Mouse (Mus musculus) brain, embryonic 14.5 days (tissue): Measurements from ENCODE around the gene Uchl5. TPM values are rescaled to one million over a fixed set of nuclear protein-coding genes. Genes with fewer than 3 reads are reported as not detected.
A peak's percentile ranks its signal among the peaks of the same experiment; 100 is the strongest.

ENCODE experiments used
- DNase-seq: peaks from one replicate; pipeline ENCODE4 v3.0.0-alpha.2; 2011; ENCODE audit warnings: low read depth
- CTCF ChIP-seq: fragments of 200-500 bp; IDR thresholded peaks from 2 replicates; pipeline ENCODE4 v1.5.1; 2012; ENCODE audit warnings: inconsistent platforms, mild to moderate bottlenecking, moderate library complexity, borderline replicate concordance; ENCODE audit not compliant: insufficient read depth, insufficient read length; ENCODE audit errors: extremely low read depth
- POLR2A ChIP-seq: fragments of 200-500 bp; IDR thresholded peaks from 2 replicates; pipeline ENCODE4 v1.6.1; 2012; ENCODE audit warnings: mild to moderate bottlenecking, inconsistent platforms, borderline replicate concordance; ENCODE audit not compliant: poor library complexity, insufficient read depth, insufficient read length, severe bottlenecking; ENCODE audit errors: extremely low read depth
- polyA plus RNA-seq: library from polyadenylated mRNA; depleted of rRNA; stranded (reverse); fragments of >200 nt; gene quantifications from 2 replicates; pipeline ENCODE4 v1.2.3, GENCODE M21; 2012

Uchl5 gene
- polyA plus RNA-seq, 1 experiment = 16.3 TPM

DNA sequence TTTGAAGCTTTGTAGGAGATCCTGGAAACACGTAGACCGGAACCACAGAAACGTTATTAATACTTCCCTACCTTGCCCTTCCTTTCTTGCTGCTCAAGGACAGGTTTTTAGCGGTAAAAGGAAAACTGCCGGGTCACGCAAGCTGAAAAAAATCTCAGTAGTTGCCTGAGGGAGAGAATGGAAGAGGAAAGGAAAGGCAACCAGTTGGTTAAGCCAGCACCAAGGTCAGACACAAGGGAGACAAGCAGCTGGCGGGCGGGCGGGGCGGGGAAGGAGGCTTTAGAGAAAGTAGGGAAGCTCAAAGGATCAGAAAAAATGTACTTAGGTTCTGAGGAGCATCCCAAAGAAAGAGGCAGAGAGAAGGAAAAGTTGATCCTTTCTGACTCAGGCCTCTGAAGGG, 31.2 kb upstream of the Uchl5 start:
- no peak for DNase-seq
- TF ChIP-seq POLR2A (no peak), CTCF (no peak)

DNA sequence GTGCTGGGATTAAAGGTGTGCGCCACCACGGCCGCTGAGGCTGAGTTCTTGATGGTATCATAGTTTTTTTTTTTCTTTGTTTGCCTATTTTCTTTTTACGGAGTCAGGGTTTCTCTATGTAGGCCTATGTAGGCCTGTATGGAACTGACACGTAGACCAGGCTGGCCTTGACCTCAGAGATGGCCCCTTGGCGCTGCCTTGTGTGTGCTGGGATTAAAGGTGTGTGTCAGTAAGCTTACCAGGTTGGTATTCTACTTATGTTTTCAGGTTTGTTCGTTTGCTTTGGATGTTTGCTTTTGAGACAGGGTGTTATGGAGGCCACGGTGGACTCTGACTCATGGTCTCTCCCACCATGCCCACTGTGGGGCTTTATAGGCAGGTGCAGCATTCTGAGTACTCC, 14.9 kb upstream of the Uchl5 start:
- no peak for TF ChIP-seq POLR2A
- no peak for TF ChIP-seq CTCF
- no peak for DNase-seq

DNA sequence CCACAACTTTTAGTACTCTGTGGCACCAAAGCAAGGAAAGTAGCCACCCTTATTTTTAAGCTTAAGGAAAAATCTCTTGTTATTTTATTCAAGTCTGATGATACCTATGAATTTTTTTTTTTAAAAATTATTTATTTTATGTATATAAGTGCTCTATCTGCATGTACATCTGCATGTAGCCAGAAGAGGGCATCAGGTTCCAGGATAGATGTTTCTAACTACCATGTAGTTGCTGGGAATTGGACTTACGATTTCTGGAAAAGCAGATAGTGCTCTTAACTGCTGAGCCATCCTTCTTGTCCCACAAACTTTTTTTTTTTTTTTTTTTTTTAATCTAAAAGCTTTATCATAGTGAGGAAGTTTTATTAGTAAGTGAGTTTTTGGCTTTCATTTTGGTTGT, 12.6 kb upstream of the Uchl5 start:
- TF ChIP-seq CTCF (peak; percentile 7; the same call in 1 of the 2 replicates), POLR2A (no peak)
- DNase-seq = peak; percentile 46

DNA sequence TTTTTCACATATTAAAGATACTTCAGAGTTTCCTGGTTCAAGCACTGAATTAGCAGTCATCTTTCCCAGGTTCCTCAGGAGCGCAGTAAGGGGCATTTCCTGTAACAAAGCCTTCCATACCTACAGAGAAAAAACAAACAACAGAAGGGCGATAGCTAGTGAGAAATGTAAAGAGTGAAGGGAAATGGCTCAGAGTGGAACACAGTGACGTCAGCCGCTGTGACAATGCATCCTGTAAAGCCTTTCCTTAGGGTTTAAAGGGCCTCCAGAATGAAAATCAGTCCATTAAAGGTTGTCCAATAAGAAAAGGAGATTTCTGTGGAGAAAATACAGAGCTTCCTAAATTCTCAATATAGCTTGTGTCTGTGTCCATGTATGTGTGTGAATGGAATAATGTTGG, 11.3 kb upstream of the Uchl5 start:
- TF ChIP-seq CTCF (no peak), POLR2A (no peak)
- DNase-seq = no peak

DNA sequence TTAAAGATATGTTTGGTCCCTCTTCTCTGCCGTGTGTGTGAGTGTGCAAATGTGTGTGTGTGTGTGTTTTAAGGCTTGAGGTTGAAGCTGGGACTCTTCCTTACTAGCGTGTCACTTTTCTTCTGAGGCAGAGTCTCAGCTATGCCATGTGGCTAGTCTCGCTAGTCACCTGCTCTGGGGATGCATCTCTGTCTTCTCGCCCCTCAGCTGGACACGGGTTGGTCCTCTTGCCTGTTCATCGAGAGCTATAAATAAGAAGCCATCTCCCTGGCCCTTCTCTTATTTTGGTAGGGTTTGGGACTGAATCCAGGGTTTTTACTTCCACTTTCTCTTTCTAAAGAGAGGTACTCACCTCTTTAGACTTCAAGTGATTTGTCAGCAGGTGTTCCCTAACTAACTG, 10.8 kb upstream of the Uchl5 start:
- TF ChIP-seq CTCF = no peak
- TF ChIP-seq POLR2A = no peak

DNA sequence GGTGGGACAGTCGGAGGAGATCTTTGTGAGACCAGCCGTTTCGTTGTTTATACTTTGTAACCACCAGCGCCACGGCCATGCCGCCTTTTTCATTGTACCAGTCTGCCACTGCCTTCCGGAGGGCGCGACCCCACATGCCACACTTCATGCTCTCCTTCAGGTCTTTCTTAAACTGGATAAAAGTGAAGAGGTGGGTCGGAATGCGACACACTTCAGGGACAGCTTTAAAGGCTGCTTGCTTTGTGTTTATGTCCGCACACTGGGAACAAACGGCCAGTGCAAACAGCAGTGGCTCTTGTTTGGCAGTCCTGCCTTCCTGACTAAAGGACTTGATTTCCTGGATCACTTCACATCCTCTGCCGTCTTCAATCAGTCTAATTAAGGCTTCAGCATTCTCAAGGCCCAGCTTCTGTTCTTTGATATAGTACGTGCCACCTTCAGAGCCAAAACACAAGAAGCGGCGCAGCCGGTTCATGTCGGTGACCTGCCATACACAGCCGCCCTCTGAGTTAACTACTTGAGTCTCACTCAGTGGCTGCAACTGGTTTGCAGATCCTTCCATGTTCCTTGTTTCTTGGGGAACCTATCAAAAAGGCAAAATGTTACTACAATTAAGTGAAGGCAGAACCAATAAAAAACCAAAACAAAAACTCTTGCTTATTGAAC, 6.5 kb upstream of the Uchl5 start:
- peak; percentile 19 for DNase-seq
- no peak for TF ChIP-seq POLR2A
- no peak for TF ChIP-seq CTCF

More for the DNA sequence above, 10.8 kb upstream of the Uchl5 start:
- no peak for DNase-seq

DNA sequence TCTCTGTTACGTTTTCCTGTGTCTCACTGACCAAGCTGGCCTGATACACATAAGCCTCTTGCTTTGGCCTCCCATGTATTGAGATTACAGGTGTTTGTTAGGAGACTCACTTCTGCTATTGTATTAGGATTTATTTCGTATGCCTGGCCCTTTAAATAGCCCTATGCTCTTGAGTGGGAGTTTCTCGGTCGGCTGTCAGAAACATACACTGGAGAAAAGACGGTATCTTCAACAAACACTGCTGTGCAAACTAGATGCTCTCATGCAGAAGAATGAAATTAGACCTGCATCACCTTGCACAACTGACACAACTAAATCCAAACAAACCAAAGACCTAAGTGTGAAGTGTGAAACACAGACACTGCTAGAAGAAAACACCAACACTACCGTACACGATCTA, 4.0 kb upstream of the Uchl5 start:
- DNase-seq = no peak
- TF ChIP-seq CTCF (no peak), POLR2A (no peak)

DNA sequence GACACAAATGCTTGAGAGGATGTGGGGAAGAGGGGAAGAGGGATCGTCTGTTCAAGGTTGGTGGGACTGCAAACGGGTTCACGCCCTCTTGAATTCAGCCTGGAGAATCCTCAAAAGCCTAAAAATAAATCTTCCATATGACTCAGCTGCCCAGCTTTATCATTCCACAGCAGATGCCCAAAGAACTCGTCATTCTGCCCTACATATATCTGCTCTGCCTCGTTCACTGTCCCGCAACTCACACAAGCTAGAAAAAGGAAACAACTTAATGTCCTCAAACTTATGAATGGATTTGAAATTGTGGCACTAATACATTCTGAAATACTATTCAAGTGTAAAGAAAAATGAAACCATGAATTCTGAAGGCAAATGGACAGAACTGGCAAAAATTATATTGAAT, 3.2 kb upstream of the Uchl5 start:
- TF ChIP-seq POLR2A = no peak
- TF ChIP-seq CTCF = no peak
- no peak for DNase-seq

DNA sequence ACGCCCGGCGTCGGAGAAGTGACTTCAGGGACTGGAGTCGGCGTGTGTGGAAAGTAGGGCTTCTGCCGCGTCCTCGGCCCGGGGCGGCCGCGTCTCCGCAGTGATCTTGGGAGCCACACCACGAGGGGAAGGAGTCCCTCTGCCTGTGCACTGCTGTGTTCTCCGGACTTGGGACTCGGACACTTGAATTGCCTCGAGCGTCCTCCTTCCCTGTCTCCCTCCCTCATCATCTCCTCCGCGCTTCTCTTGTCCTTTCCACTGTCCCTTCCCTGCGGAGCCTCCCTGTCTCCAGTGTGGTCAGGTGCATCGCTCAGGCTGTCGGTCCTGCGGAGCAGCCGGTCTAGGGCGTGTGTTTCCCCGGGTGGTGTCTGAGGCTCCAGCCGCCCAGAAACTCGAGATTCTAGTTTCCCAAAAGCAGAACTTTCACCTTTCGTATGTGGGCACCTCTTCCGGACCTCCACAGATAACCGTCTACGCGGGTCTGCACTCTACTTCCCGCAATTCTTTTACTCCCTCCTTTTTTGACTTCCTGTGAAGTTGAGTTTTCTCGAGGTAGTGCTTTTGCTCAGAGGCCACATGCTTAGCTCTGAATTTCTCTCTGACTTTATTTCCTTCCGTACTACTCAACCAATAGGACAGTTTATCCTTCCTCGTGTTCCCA, 616 bp downstream of the Uchl5 start:
- no peak for DNase-seq
- no peak for TF ChIP-seq CTCF
- TF ChIP-seq POLR2A = no peak

DNA sequence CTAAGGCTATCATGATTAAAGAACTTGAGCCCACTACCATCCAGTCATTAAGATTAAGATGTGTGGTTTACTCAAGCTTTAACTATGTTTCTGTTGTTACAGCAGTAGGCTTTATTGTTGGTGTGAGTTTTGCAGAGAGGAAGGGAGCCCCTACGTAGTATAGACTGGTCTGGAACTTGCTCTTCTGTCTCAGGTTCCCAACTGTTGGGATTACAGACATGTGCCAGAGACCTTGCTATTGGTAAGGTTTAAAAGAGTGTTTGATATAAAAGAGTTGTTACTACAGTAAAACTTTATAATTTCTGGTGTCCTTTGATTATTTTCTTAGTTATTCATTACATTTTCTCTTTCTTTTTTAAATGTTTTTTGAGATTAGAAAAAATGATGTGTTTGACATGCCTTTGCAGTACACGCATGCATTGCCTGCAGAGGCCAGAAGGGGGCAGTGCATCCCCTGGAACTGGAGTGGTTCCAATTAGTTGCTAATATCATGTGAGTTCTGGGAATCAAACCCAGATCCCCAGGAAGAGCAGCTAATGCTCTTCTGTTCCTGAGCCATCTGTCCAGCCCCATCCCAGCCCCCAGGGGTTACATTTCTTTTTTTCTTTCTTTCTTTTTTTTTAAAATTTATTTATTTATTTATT, 11.6 kb downstream of the Uchl5 start:
- DNase-seq = no peak
- TF ChIP-seq CTCF (peak; percentile 60; the same call in 1 of the 2 replicates), POLR2A (no peak)

DNA sequence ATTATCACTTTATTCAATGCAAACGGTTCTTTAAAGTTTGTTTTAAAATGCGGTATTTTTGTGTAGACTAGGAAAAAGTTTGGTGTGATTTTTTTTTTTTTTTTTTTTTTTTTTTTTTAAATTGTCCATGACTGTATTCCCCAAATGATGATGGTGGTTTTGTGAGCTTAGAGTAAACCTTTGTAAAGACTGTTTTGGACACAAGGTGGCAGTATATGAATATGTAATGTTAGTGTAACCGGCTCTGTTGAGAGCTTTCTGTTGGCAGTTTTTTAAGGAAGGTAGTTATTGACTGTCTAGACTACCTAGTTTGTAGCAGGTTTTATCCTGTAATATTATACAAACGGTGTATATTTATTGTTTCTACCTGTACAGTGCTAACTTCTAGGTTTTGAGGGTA, 26.5 kb downstream of the Uchl5 start:
- no peak for TF ChIP-seq POLR2A
- no peak for TF ChIP-seq CTCF
- peak; percentile 91 for DNase-seq

DNA sequence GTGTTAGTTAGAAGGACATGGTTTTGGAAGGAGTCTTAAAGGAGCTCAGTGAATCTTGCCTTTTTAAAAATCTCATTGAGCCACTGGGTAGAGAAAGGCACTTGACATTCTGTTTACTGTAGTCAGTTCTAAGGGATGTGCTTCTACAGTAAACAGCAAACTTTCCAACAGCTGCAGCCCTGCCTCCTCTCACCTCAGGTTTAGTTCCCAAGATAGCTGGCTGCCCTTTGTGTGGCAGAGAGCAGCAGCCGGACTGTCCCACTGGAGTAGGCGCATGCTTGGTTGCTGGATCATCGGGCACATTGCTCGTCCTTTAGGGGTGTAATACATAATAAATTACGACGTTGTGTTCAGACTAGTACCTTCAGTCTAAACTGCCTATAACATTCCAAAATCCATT, 32.0 kb downstream of the Uchl5 start:
- no peak for DNase-seq
- TF ChIP-seq CTCF (no peak), POLR2A (no peak)

DNA sequence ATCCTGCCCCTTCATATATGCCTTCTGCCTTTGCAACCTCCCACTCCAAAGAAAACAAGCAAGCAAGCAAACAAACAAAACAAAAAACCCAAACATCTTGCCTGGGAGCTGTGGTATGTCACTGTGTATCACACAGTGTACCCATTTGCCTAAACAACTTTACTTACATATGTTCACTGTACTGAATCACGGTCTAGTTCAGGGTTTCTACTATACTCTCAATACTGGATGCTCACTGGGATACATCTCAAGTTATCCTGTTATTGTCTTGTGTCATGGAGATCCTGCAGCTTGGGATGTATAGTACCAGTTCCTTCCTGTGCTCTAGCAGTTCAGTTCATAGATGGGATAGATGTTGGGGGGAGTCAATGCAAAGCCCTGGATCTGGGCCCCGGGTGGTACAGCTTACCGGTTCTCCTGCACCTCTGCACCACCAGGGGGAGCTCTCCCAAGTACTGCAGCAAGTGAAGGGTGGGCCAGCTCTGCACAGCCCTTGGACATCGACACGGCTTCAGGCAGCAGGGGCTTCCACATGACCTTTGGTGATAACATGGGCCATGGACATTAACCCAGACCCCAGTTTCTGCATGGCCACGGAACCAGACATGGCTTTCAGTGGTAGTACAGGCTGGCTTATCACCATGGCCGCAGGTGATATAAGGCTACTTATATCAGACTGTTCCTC, 36.7 kb downstream of the Uchl5 start:
- TF ChIP-seq CTCF (peak; percentile 78), POLR2A (no peak)
- peak; percentile 86 for DNase-seq
